Mouse (Mus musculus) gastrocnemius, postnatal 10 days (tissue): ENCODE results near the gene Ctdsp1. TPM values are rescaled to one million over a fixed set of nuclear protein-coding genes. Genes with fewer than 3 reads are reported as not detected.

Experiments used
- microRNA-seq, 2 experiments: library from miRNA; unstranded; fragments of <30 nt; microRNA quantifications; one replicate each; pipeline ENCODE4 v1.2.0; 2021
- total RNA-seq, 2 experiments: library from RNA; stranded (reverse); gene quantifications; 2 replicates each; pipeline ENCODE4 v1.2.3; 2021

The Ctdsp1 gene
- total RNA-seq, 2 experiments from 2014 or later: 99.4 to 103 TPM

Small RNA genes within 50 kb of the gene (microRNA-seq; reads per million reads assigned to microRNA genes)
- 13,890 to 30,211 reads per million in 2 experiments for gene Mir26b

Other genes starting within 250 kb of the Ctdsp1 start
- gene Cxcr2, start 237.5 kb upstream of the Ctdsp1 start, total RNA-seq: under 1 TPM in 1 of 2 experiments, not detected in 1; 0.18 TPM
- gene Cxcr1, start 196.9 kb upstream of the Ctdsp1 start, total RNA-seq: not detected
- gene Arpc2, start 155.4 kb upstream of the Ctdsp1 start, total RNA-seq: 100 to 1,000 TPM; 104 to 116 TPM
- under 1 TPM in 1 of 2 experiments, not detected in 1; 0.25 TPM for gene Gpbar1, start 113.0 kb upstream of the Ctdsp1 start, total RNA-seq
- 10 to 100 TPM; 90.7 to 94.4 TPM for gene Aamp, start 106.8 kb upstream of the Ctdsp1 start, total RNA-seq
- gene Pnkd, start 106.6 kb upstream of the Ctdsp1 start, total RNA-seq: 10 to 100 TPM; 69.7 to 70.5 TPM
- gene Tmbim1, start 85.9 kb upstream of the Ctdsp1 start, total RNA-seq: 10 to 100 TPM; 43.5 to 50.3 TPM
- gene Catip, start 29.4 kb upstream of the Ctdsp1 start, total RNA-seq: under 1 TPM; 0.16 to 0.36 TPM
- gene Slc11a1, start 16.3 kb upstream of the Ctdsp1 start, total RNA-seq: 1 to 10 TPM; 2.5 to 5.2 TPM
- under 1 TPM; 0.09 to 0.16 TPM for gene Vil1, start 17.9 kb downstream of the Ctdsp1 start, total RNA-seq
- gene Cnot9, start 114.5 kb downstream of the Ctdsp1 start, total RNA-seq: 10 to 100 TPM; 16.6 to 18.7 TPM
- 10 to 100 TPM; 69.1 to 69.5 TPM for gene Plcd4, start 151.4 kb downstream of the Ctdsp1 start, total RNA-seq
- 10 to 100 TPM in 1 of 2 experiments, 1 to 10 TPM in 1; 9.0 to 14.0 TPM for gene Usp37, start 152.8 kb downstream of the Ctdsp1 start, total RNA-seq
- 10 to 100 TPM in 1 of 2 experiments, 1 to 10 TPM in 1; 7.1 to 11.2 TPM for gene Zfp142, start 196.7 kb downstream of the Ctdsp1 start, total RNA-seq
- 10 to 100 TPM; 12.7 to 13.7 TPM for gene Bcs1l, start 196.8 kb downstream of the Ctdsp1 start, total RNA-seq
- 10 to 100 TPM; 18.1 to 23.1 TPM for gene Rnf25, start 209.9 kb downstream of the Ctdsp1 start, total RNA-seq
- 1 to 10 TPM in 1 of 2 experiments, under 1 TPM in 1; 0.88 to 1.8 TPM for gene Stk36, start 209.9 kb downstream of the Ctdsp1 start, total RNA-seq